Mouse (Mus musculus) cerebellum, postnatal 10 days (tissue): Measurements from ENCODE around the gene Pxmp4.

ENCODE experiments used
- DNase-seq, 2 experiments: peaks; one replicate each; pipeline ENCODE4 v3.0.0; 2021; ENCODE audit warnings: mixed read lengths in 2 of 2

Gene Pxmp4

GRCm38 (mm10) chr2:154541630-154542029 is 61.9 kb downstream of the Pxmp4 start:
- peak in 1 of 2 experiments; percentile 23 for DNase-seq

- DNase-seq = peak; percentile 81 to 82
Observed at GRCm38 (mm10) chr2:154539720-154540119, 63.8 kb downstream of the Pxmp4 start.

GRCm38 (mm10) chr2:154538710-154539109 is 64.8 kb downstream of the Pxmp4 start:
- peak in 1 of 2 experiments; percentile 20 for DNase-seq

- DNase-seq = peak; percentile 59 to 60
Observed at GRCm38 (mm10) chr2:154538310-154538709, 65.2 kb downstream of the Pxmp4 start.
